ENCODE assay signal across 10 mouse cellular contexts in genomic region chr5:137096037-137096436, GRCm38 (mm10). TPM values are rescaled to one million over a fixed set of nuclear protein-coding genes. Genes with fewer than 3 reads are reported as not detected.
A peak's percentile ranks its signal among the peaks of the same experiment; 100 is the strongest.
DNase-seq lines count a peak whose midpoint lies in the region; TF ChIP-seq lines count a peak whose summit lies in the region.
"Had no signal": no experiment of that assay in that cellular context is flagged by ENCODE, and none has a peak within 500 bp of the region (broad histone marks: within the 10 kb centered on the region; RNA-seq: fewer than 3 reads in every experiment).

No protein-coding gene starts in this region.

- no peak for TF ChIP-seq CTCF in testis, adult 2 months (IDR thresholded peaks at IDR 0.05; ENCODE audit: control insufficient read depth, insufficient read depth, insufficient replicate concordance, low read depth, low read length)

- intact Hi-C loops in heart, postnatal 25 days (cut with DNase I) = no loop called here

- peak; percentile 71 to 79 for DNase-seq in heart, adult 18-20 months
- DNase-seq in heart, postnatal 25 days (ENCODE audit: low spot score) = no peak
- DNase-seq in testis, postnatal 14 days (ENCODE audit: low spot score) = no peak
- peak; percentile 73 to 85 for DNase-seq in kidney, postnatal 25 days
- no peak for DNase-seq in embryo, embryonic 10 days (ENCODE audit: low spot score)
- DNase-seq in neural tube, embryonic 10.5 days (ENCODE audit: extremely low spot score, low spot score) = no peak
- DNase-seq in layer of hippocampus, postnatal 10 days (ENCODE audit: low spot score in 2 of 2) = no peak

- H3K27ac ChIP-seq in testis, adult 2 months (ENCODE audit: control insufficient read depth, insufficient read depth, low read depth, low read length) = 0 out of 2 replicates have a peak overlapping the region, but pooled peaks have one; percentile 12
- H3K27ac ChIP-seq: embryonic facial prominence, embryonic 13.5 days had no signal

- peaks cover 2% of the 10 kb centered on the region; the same call in 1 of the 2 replicates for H3K4me1 ChIP-seq in testis, adult 2 months (ENCODE audit: control insufficient read depth, insufficient read depth, low read length)
- H3K4me1 ChIP-seq: embryonic facial prominence, embryonic 13.5 days had no signal

- no peaks in the 10 kb centered on the region for H3K36me3 ChIP-seq in testis, adult 2 months (ENCODE audit: control insufficient read depth, insufficient read depth, low read length)
- H3K36me3 ChIP-seq: embryonic facial prominence, embryonic 13.5 days had no signal

- H3K4me3 ChIP-seq in testis, adult 2 months (ENCODE audit: control insufficient read depth, low read depth, low read length) = no peak overlapping the region
- H3K4me3 ChIP-seq: embryonic facial prominence, embryonic 13.5 days had no signal

- TF ChIP-seq POLR2A in testis, adult 2 months (IDR thresholded peaks at IDR 0.05; ENCODE audit: control insufficient read depth, low read depth, low read length) = no peak

- H3K27me3 ChIP-seq in testis, adult 2 months (ENCODE audit: control insufficient read depth, insufficient read depth, low read length) = no peaks in the 10 kb centered on the region
- H3K27me3 ChIP-seq: embryonic facial prominence, embryonic 13.5 days had no signal

RNA-seq across cellular contexts. Expression of gene Trim56, which starts 20.0 kb away (rescaled TPM):
- 10 to 100 TPM; 19.0 to 21.5 TPM for total RNA-seq in heart, adult 18-20 months (2021)
- 10 to 100 TPM; 18.0 to 22.0 TPM for total RNA-seq in heart, postnatal 25 days (2021)
- 0.58 and 0.76 TPM in 2 replicates for polyA plus RNA-seq in testis, adult 2 months (2012; rRNA removed)
- total RNA-seq in layer of hippocampus, postnatal 10 days (2021) = 1 to 10 TPM; 4.8 to 5.2 TPM

RNA-seq across cellular contexts. Expression of gene Serpine1, which starts 24.0 kb away (rescaled TPM):
- 10 to 100 TPM; 18.4 to 33.2 TPM for total RNA-seq in heart, adult 18-20 months (2021)
- 10 to 100 TPM; 18.3 to 27.6 TPM for total RNA-seq in heart, postnatal 25 days (2021)
- 0.72 and 0.88 TPM in 2 replicates for polyA plus RNA-seq in testis, adult 2 months (2012; rRNA removed)
- total RNA-seq in layer of hippocampus, postnatal 10 days (2021) = under 1 TPM; 0.80 to 0.96 TPM

RNA-seq across cellular contexts. Expression of gene Ap1s1, which starts 50.1 kb away (rescaled TPM):
- 10 to 100 TPM; 37.5 to 40.2 TPM for total RNA-seq in heart, adult 18-20 months (2021)
- 10 to 100 TPM; 34.4 to 43.0 TPM for total RNA-seq in heart, postnatal 25 days (2021)
- polyA plus RNA-seq in testis, adult 2 months (2012; rRNA removed) = 15.4 and 16.6 TPM in 2 replicates
- 100 to 1,000 TPM; 187 to 196 TPM for total RNA-seq in layer of hippocampus, postnatal 10 days (2021)

RNA-seq across cellular contexts. Expression of gene Muc3, which starts 53.1 kb away (rescaled TPM):
- not detected for total RNA-seq in heart, adult 18-20 months (2021)
- not detected for total RNA-seq in heart, postnatal 25 days (2021)
- 24.7 and 26.0 TPM in 2 replicates for polyA plus RNA-seq in testis, adult 2 months (2012; rRNA removed)
- not detected for total RNA-seq in layer of hippocampus, postnatal 10 days (2021)
- polyA plus RNA-seq: embryonic facial prominence, embryonic 13.5 days; hindbrain, embryonic 16.5 days had no signal

Comparison
In these comparisons a context has a peak if more than half of its experiments do, and no peak if none do; other contexts are left out.
1. DNase-seq: peak in heart, adult 18-20 months (2 of 2) and kidney, postnatal 25 days (2 of 2); none in heart, postnatal 25 days (single experiment), testis, postnatal 14 days (single experiment), embryo, embryonic 10 days (single experiment), neural tube, embryonic 10.5 days (single experiment) and layer of hippocampus, postnatal 10 days (0 of 2).
2. RNA of gene Serpine1, which starts 24.0 kb away (total RNA-seq): 18.4 to 33.2 TPM in heart, adult 18-20 months and 18.3 to 27.6 TPM in heart, postnatal 25 days; 0.80 to 0.96 TPM in layer of hippocampus, postnatal 10 days; every median in the first group is over 4 times any median in the second.
3. RNA of gene Ap1s1, which starts 50.1 kb away (total RNA-seq): 187 to 196 TPM in layer of hippocampus, postnatal 10 days; 34.4 to 43.0 TPM in heart, postnatal 25 days and 37.5 to 40.2 TPM in heart, adult 18-20 months; every median in the first group is over 4 times any median in the second.